Comparison of ENCODE assay signal across 8 mouse cellular contexts in genomic region chr7:63896276-63896967, GRCm38 (mm10). TPM values are rescaled to one million over a fixed set of nuclear protein-coding genes. Genes with fewer than 3 reads are reported as not detected.
A peak's percentile ranks its signal among the peaks of the same experiment; 100 is the strongest.
DNase-seq lines count a peak whose midpoint lies in the region; ATAC-seq and TF ChIP-seq lines count a peak whose summit lies in the region.

No protein-coding gene starts in this region.

- peak overlapping the region; percentile 96 for H3K27ac ChIP-seq in cerebellum, adult 2 months (ENCODE audit: insufficient read depth, low read length)
- peak overlapping the region; percentile 93 for H3K27ac ChIP-seq in intestine, embryonic 16.5 days (ENCODE audit: low read length)
- 0 out of 2 replicates have a peak overlapping the region, but pooled peaks have one; percentile 64 for H3K27ac ChIP-seq in neural tube, embryonic 15.5 days (replicated peaks)

- no peaks in the 10 kb centered on the region for H3K9me3 ChIP-seq in intestine, embryonic 16.5 days (ENCODE audit: control insufficient read depth, low read length)
- H3K9me3 ChIP-seq in neural tube, embryonic 15.5 days (replicated peaks), result no peaks in the 10 kb centered on the region

- TF ChIP-seq CTCF in cerebellum, adult 2 months (IDR thresholded peaks at IDR 0.05; ENCODE audit: borderline replicate concordance, insufficient read depth, low read depth, low read length), result peak; percentile 41; the same call in 1 of the 2 replicates

- peak overlapping the region; percentile 70 for H3K4me2 ChIP-seq in intestine, embryonic 16.5 days (ENCODE audit: low read depth, low read length)
- peak overlapping the region; percentile 69 for H3K4me2 ChIP-seq in neural tube, embryonic 15.5 days

- 18% methylated on average over 17 of the region's 17 CpGs for WGBS in cerebellum, adult 2 months
- 19% methylated on average over 17 of the region's 17 CpGs for WGBS in intestine, embryonic 16.5 days
- 26% methylated on average over 16 of the region's 17 CpGs for WGBS in neural tube, embryonic 15.5 days

- peaks cover 56% of the 10 kb centered on the region for H3K4me1 ChIP-seq in cerebellum, adult 2 months (ENCODE audit: control insufficient read depth, insufficient read depth, low read length)
- peaks cover 23% of the 10 kb centered on the region for H3K4me1 ChIP-seq in intestine, embryonic 16.5 days (ENCODE audit: control insufficient read depth, insufficient read depth, low read length)
- H3K4me1 ChIP-seq in neural tube, embryonic 15.5 days, result peaks cover 49% of the 10 kb centered on the region

- peak; percentile 17 for ATAC-seq in intestine, embryonic 16.5 days
- ATAC-seq in neural tube, embryonic 15.5 days (ENCODE audit: low FRiP score), result peak; percentile 36; the same call in 1 of the 2 replicates

- peak overlapping the region; percentile 27 for H3K4me3 ChIP-seq in cerebellum, adult 2 months (replicated peaks; ENCODE audit: insufficient read depth, low read depth, low read length)
- peak overlapping the region; percentile 42 for H3K4me3 ChIP-seq in intestine, embryonic 16.5 days (ENCODE audit: low read length)
- H3K4me3 ChIP-seq in neural tube, embryonic 15.5 days (replicated peaks), result peak overlapping the region; percentile 32

- no peaks in the 10 kb centered on the region for H3K27me3 ChIP-seq in cerebellum, adult 2 months (ENCODE audit: control insufficient read depth, insufficient read depth, low read length)
- no peaks in the 10 kb centered on the region for H3K27me3 ChIP-seq in intestine, embryonic 16.5 days (replicated peaks; ENCODE audit: control insufficient read depth, insufficient read depth, low read length)
- H3K27me3 ChIP-seq in neural tube, embryonic 15.5 days (replicated peaks), result no peaks in the 10 kb centered on the region

- DNase-seq in cerebellum, adult 2 months, result peak; percentile 47 to 57
- DNase-seq in cerebellum, postnatal 4 days (ENCODE audit: low spot score in 2 of 2), result no peak
- DNase-seq in spleen, postnatal 36 days (ENCODE audit: low spot score in 2 of 2), result peak; percentile 39 to 49
- DNase-seq in spleen, postnatal 4 days (ENCODE audit: low spot score in 2 of 2), result no peak
- DNase-seq in right cerebral cortex, adult 2 months (ENCODE audit: low spot score in 2 of 2), result no peak
- no peak for DNase-seq in gastrocnemius, postnatal 4 days (ENCODE audit: low spot score in 2 of 2)

- H3K36me3 ChIP-seq in intestine, embryonic 16.5 days (ENCODE audit: control insufficient read depth, insufficient read depth, low read length), result no peaks in the 10 kb centered on the region
- no peaks in the 10 kb centered on the region for H3K36me3 ChIP-seq in neural tube, embryonic 15.5 days

- peak overlapping the region; percentile 68 for H3K9ac ChIP-seq in intestine, embryonic 16.5 days (ENCODE audit: low read depth, low read length)
- H3K9ac ChIP-seq in neural tube, embryonic 15.5 days (replicated peaks), result peak overlapping the region; percentile 45; the same call in 1 of the 2 replicates

- no peak for TF ChIP-seq POLR2A in cerebellum, adult 2 months (IDR thresholded peaks at IDR 0.05; ENCODE audit: borderline replicate concordance, insufficient read depth, low read length)

RNA-seq across cellular contexts. Expression of gene E030018B13Rik, which starts 20.2 kb away (rescaled TPM):
- not detected in 2 replicates for polyA plus RNA-seq in cerebellum, adult 2 months (2012; rRNA removed)
- polyA plus RNA-seq in intestine, embryonic 16.5 days (2015; fragmentation: Nextera tagmentation; extraction: Ambion mirVana), result not detected in 2 replicates
- not detected in 2 replicates for polyA plus RNA-seq in neural tube, embryonic 15.5 days (2015; fragmentation: Nextera tagmentation; extraction: Ambion mirVana)
- total RNA-seq in gastrocnemius, postnatal 4 days (2021), result not detected

RNA-seq across cellular contexts. Expression of gene Klf13, which starts 42.3 kb away (rescaled TPM):
- 60.8 and 68.9 TPM in 2 replicates for polyA plus RNA-seq in cerebellum, adult 2 months (2012; rRNA removed)
- polyA plus RNA-seq in intestine, embryonic 16.5 days (2015; fragmentation: Nextera tagmentation; extraction: Ambion mirVana), result 23.1 and 23.3 TPM in 2 replicates
- 24.7 and 26.8 TPM in 2 replicates for polyA plus RNA-seq in neural tube, embryonic 15.5 days (2015; fragmentation: Nextera tagmentation; extraction: Ambion mirVana)
- 10 to 100 TPM; 41.3 to 46.0 TPM for total RNA-seq in gastrocnemius, postnatal 4 days (2021)

Comparison
In these comparisons a context has a peak if more than half of its experiments do, and no peak if none do; other contexts are left out.
1. DNase-seq: peak in cerebellum, adult 2 months (2 of 2) and spleen, postnatal 36 days (2 of 2); none in cerebellum, postnatal 4 days (0 of 2), spleen, postnatal 4 days (0 of 2), right cerebral cortex, adult 2 months (0 of 2) and gastrocnemius, postnatal 4 days (0 of 2).
2. Peak in every context shown above with its lines, with median percentiles within 50 percentile points of each other: H3K27ac ChIP-seq and H3K4me3 ChIP-seq.